Mouse (Mus musculus) layer of hippocampus, postnatal 25 days (tissue): ENCODE results near the gene Plxna2. TPM values are rescaled to one million over a fixed set of nuclear protein-coding genes. Genes with fewer than 3 reads are reported as not detected.

Experiments used
- DNase-seq, 2 experiments: peaks; one replicate each; pipeline ENCODE4 v3.0.0; 2022; ENCODE audit warnings: mixed read lengths in 2 of 2, low spot score in 1 of 2; ENCODE audit errors: extremely low spot score in 1 of 2
- total RNA-seq, 2 experiments: library from RNA; stranded (reverse); gene quantifications; 2 replicates each; pipeline ENCODE4 v1.2.3; 2021

The Plxna2 gene
- 10 to 100 TPM; 65.2 to 77.2 TPM for total RNA-seq

GRCm38 (mm10) chr1:194617918-194618317 lies at the start of gene Plxna2:
TSS of gene Plxna2 (plus strand) at chr1:194618218.
- DNase-seq = no peak

GRCm38 (mm10) chr1:194573870-194574269 lies 44.1 kb upstream of the Plxna2 start:
- no peak for DNase-seq

DNA sequence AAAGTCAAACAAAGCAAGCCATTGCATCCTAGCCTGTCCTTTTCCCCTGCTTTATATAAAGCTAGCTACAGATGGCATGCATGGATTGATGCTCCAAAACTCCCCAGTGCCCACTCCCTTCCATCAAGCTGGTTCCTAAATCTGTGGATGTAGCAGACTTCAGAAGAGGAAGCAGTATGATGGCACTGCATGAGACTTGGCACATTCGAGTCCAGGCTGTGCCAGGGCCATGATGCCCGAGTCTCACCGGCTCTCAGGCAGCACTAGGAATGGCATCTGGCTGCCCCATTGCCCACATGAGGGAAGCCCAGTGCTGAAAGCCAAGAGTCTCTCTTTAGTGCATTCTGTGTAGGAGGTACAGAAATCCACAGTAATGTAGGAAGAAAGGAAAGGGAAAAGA lies 39.7 kb upstream of the Plxna2 start:
- DNase-seq = peak in 1 of 2 experiments; percentile 6

- DNase-seq = no peak
These were observed 37.5 kb upstream of the Plxna2 start for GRCm38 (mm10) chr1:194580539-194580938.

DNA sequence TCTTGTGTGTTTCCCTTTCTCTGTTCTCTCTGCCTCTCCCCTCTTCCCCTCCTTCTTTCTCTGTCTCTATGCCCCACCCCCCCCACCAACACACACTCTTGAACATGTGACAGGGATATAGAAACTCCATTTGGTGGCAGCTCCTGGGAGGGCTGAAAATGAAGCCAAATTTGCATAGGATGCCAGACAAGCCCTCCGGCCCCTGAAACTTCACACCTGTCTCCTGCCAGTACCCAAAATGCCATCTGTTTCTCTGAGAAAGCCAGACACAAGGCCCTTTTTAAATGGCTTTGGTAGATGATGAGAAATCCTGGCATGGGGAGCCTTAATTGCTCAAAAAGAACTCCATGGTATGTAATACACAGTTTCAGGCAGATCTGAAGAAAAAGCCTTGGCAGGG lies 31.3 kb upstream of the Plxna2 start:
- DNase-seq = no peak

DNA sequence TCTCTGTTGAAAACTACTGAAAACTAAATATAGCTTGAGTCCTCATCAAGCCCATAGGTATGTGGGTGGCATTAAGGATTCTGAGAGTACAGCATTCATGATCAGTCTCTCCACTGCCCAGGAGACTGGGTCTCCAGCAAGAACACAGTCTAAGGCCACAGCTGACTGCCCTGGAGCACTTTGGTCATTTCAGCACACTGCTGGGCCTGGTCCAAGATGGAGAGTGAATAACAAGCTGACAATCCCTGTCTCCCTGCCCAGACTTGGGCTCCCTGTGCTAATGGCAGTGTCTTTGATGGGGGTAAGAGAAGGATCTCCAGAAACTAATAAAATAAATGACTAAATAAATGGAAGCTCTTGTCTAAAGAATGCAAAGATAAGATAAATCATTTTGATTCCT lies 30.5 kb upstream of the Plxna2 start:
- peak in 1 of 2 experiments; percentile 12 for DNase-seq

DNA sequence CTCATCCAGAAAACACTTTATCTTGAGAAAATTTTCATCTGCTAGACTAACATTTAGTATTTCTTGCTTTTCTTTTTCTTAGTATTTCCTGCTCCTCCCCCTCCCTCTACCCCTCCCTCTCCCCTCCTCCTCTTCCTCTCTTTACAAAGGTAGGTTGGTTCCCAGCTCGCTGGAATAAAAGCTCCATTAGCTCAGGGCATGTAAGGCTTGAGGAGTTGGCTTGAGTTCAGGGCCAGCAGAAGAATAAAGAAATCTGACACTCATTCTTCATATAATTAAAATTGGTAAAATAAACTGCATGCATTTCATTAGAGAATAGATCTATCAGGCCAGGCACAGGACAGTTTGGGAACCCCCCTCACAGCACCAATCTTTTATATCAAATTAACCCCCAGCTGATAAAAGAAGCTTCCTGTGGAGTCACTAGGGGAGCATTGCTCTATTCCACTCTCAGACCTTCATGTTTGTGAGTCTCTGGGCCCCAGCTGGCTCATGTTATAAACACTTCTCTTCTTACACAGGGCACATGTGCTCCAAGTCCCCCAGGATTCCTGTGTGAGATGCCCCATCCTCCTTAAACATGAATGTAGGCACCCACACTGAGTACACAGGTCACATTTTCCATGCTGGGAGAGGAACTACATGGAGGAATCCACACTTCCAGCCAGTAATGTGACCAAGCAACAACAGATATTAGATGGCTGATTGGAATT lies 29.9 kb upstream of the Plxna2 start:
- DNase-seq = no peak

DNA sequence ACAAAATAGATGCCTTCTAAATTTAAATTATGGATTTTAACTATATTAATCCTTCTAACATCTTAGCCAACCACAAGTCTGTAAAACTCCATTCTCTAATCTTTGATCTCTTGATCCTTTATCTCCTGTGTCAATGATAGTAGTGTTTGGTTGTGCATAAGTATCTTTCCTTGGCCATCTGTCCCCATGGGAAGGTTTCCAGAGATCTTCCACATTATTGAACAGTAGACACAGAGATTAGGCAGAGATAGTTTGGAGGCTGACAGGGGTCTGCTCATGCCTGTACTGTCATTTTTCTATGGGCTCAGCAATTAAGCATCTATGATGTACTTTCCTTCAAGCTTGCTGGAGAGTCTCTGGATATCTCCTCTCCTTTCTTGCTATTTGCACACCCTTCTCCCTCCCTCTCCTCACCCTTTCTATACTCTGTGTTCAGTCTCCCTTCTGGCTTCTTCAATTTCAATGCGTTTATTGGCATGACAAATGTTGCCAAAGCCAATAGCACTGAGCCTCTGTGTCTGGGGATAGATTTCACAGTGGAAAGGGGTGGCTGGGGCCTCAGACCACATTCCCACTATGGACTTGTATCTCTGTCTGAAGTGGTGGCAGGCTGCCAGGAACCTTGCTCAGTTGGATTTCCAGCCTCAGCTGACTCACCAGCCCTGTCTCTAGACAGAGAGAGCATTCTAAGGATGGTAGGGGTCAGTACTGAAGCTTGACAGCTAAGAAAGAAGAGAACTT lies 29.1 kb upstream of the Plxna2 start:
- peak in 1 of 2 experiments; percentile 37 for DNase-seq

- no peak for DNase-seq
These were observed 24.9 kb upstream of the Plxna2 start for GRCm38 (mm10) chr1:194593155-194593554.

GRCm38 (mm10) chr1:194607406-194608261 lies 10.4 kb upstream of the Plxna2 start:
- DNase-seq = no peak

DNA sequence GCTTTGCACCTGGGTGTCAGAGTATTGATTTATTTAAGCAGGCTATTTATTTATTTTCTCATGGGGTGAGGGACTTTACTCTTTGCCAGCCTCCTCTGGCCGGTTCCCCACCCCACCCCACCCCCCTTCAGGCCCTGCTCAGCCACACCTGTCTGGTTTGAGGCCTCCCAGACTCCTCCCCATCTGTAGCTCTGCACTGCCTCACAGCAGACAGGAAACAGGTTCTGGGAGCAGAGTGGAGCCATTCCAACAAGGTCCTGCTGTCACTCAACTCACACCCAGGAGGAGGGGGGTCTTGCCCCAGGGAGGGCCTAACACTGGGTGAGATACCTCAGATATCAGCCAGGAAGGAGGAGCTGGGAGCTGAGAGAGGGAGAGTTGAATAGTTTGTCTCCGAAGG lies 7.5 kb upstream of the Plxna2 start:
- DNase-seq = no peak

DNA sequence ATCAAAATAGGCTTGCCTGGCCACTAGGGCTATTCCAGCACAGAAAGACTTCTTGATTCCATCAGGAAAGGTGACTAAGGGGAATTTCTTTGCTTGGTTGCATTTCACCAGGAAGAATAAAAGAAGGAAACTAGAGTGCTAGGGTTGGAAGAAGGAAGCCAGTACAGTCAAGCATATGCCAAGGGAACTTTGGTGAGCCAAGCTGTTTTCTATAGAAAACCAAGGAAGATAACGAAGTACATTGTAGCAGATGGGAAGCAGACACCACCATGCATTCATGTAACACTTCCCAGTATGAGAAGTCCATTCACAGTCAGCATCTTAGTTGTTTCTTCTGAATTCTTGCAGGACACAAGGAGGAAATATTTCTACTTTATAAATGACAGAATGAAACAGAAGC lies 5.4 kb upstream of the Plxna2 start:
- DNase-seq = no peak

- DNase-seq = no peak
These were observed 4.7 kb upstream of the Plxna2 start for GRCm38 (mm10) chr1:194613271-194613834.

DNA sequence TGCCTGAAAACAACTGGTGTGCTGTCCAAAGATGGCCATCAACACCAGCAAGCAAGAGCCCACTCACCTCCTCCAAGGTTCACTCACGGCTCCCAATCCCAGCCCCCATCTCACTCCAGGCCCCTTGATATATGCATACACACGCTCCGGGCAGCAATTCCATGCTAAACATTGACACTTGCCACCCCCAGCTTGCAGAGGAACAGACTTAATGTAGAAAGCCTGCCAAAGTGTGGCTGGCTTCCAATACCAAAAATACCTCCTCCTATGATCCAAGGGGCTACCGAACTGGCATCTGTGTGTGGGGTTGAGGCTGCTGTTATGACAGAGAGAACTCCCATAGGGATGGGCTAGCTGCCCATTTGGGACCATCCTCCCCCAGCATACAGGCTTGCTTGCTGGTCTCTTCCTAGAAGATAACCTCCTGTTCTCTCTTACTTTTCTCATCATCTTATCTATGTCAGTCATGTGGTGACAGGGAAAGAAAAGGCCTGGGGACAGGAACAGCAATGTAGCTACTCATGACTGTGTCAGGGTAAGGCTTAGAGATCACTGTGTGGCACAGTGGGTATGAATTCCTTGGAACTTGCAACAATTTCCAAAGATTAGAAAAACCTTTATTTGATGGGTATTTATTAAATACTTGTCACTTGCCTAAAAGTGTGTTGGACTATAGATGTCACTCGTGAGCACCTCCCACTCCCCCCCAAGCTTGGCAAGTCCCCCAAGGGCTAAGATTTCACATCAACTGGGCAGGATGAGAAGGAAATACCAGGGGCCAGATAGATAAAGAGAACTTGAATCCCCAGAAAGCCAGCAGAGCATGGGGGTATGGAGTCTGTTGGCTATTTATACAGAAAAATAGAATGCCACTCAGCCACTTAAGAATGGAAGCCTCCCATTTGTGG lies 3.8 kb upstream of the Plxna2 start:
- DNase-seq = no peak

GRCm38 (mm10) chr1:194616136-194616535 lies 1.9 kb upstream of the Plxna2 start:
- DNase-seq = no peak

DNA sequence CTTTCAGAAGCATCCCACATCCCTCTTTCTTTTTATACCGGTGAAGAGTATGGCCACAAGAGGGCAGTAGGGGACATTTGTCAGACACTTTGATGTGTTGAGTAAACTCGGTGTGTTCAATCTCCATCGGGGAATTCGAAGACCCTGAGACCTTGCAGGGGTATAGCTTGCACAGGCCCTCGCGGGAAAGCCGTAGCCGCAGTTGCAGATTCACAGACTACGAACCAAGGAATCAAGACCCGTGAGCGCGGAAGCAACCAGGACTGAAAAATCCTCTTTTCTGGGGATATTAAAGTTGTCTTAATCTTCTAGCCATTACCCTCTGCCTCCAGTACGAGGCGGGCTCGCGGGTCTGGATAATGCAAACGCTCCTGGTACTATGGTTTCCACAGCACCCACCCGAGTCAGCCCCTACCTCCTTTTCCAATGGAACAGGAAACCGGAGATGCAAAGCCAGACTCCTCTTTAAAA lies 858 bp downstream of the Plxna2 start:
- DNase-seq = peak; percentile 73 to 84

- peak; percentile 79 to 89 for DNase-seq
These were observed 1.6 kb downstream of the Plxna2 start for GRCm38 (mm10) chr1:194619353-194620244.

DNA sequence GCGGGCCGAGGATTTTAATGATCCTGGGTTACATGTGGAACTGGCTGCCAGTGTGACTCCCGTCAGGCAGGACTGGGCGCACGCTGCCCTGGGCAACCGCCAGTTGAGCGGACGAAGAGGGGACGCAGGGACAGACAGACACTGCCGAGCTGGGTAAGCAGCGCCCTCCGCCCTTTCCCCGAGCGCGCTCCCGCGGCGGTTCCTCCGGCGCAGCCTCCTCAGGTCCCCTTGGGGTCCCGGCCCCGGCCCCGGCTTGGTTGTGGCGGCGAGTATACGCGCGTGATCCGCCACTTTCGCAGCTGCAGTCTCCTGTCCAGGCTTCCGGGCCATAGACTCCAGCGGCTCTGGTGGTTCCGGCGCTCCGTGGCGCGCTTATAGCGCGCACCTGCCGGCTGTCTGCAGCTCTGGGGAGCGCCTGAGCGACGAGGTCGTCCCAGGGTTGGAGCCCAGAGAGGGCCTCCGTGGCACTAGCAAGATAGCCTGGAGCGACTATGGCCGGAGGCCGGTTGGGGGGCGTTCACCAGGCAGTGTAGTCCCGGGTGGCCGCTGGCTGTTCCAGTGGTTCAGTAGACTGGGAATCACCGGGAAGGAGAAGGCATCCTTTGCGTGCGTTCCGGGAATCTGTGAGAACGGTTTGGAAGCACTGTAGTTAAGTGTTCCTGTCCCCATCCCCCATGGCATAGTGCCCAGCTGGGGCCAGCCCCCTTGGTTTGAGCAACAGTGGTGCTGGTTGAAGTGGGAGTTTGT lies 2.4 kb downstream of the Plxna2 start:
- peak; percentile 47 to 61 for DNase-seq
